Mouse (Mus musculus): ENCODE results near the gene Mgmt.

The Mgmt gene

DNA sequence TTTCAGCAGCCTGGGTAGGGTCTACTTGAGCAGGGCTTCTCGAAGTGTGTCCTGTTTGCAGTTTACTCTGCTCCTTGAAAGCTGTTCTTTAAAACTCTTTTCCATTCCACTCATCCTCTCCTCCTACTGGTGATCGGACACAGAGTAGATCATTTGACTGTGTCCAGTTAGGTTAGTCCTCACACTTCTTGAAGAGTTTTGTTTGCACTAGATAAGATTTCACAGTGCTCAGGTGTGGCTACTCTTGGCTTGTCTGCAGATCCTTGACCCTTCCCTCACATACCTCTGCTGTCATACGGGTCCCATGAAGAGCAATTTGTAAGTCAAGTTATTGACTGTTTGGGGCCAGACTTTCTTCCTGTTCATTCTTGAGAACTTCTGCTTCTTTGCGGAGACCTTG is 221.8 kb downstream of the Mgmt start:
- DNase-seq (ENCODE audit: low read depth, low spot score): no peak

DNA sequence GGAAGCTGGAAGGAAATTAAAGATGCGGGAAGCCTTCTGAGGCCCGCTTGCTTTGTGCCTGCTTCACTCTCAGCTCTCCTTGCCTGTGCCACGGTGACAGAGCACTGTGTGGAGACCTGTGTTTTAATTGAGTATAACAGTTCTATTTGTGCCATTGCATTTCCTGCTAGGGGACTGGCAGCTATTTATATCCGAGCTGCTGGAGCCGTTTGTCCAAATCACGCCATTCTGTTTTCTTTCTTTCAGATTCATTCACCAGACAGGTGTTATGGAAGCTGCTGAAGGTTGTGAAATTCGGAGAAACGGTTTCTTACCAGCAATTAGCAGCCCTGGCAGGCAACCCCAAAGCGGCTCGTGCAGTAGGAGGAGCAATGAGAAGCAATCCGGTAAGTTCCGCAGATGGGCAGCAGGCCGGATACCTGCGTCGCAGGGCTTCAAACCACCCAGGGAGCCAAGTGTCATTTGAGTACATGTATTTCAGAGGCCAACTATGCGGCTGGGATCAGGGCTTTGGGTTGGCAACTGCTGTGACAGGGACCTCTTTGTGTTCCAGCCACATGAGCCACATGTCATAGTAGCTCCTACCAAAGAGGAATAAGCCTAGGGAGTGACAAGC is 226.9 kb downstream of the Mgmt start:
- DNase-seq (ENCODE audit: low read depth, low spot score): no peak

DNA sequence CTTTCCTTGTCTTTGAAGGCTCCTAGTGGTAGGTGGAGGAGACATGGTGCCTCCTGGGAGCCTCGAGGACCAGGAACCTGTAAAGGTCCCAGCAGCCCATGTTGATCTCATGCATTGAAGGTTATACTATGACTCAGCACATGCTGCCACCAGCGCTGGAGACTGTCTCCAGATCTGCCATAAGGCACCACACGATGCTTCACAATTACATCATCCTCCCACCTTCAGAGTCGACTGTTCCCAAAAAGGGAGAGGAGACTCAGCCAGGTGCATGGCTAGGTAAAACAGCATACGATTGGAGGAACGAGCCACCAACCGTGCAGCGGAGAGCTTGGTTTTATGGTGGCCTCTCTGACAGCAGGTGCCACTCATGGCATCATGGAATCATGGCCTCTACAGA is 234.3 kb downstream of the Mgmt start:
- no peak for DNase-seq (ENCODE audit: low read depth, low spot score)

DNA sequence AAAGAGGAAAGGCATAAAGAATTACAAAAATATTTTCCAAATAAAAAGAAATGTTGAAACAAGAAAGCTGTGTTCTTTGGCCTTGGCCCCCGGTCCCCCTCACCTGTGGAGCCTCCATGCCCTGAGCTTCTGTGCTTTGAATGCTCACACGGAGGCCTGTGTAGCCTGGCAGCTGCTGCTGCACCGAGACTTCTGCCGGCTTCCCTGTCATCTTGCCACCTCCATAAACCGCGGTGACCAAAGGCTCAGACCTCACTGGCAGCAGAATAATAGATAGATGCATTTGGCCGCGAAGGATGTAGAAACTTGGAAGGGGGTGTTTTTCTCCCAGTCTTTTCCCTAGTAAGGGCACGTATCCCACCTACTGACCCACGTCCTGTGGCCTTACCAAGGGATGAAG is 235.8 kb downstream of the Mgmt start:
- no peak for DNase-seq (ENCODE audit: low read depth, low spot score)

DNA sequence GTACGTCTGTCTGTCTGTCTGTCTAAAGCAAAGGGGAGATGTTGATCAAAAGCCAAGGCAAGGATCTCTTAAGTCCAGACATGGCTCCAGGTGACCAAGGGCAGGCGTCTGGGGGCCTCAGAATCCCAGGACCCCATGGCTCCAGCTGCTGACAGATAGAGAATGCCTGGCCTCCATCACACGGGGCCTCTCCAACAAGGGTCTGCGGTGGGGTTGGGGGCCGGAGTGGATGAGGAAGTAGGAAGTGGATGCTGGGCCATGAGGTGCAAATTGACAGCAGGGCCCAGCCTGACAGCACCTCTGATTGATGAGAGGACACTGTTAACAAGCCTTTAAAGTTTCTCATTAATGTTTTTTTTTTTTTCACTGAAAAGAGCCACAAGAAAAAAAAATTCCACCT is 237.5 kb downstream of the Mgmt start:
- no peak for DNase-seq (ENCODE audit: low read depth, low spot score)

DNA sequence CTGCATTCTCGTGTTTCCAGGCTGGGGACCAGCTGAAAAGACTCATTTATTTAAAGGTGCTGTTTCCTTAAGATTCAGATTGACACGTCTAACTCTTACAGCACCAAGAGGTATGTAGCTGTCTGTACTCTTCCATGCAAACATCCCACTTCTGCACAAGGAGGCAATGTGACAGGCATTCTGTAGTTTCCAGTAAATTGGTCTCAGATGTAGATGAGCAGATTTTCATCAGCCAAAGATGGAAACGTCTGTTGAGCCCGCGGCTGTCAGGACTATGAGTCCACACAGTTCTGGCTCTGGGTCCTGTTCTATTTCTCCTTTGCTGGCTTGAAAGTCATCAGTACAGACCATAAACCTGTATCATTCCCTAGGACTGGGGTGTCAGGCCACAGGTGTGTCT is 243.7 kb downstream of the Mgmt start:
- no peak for DNase-seq (ENCODE audit: low read depth, low spot score)

DNA sequence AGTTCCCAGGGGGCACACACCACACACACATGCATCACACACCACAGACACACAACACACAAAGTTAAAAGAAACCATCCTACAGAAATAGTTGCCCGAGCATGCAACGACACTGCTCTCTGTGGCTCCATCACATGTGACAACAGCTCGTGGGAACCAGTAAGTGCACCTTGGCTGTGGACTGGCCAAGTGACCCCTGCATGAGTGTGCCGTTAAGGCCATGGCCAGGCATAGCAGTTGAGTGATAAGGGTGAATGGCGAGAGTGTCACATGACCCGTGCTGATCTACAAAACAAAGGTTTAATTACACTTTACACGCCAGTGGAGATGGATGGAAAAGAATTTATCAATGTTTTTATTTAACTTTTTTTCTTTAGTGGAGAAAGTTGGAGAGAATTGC is 245.9 kb downstream of the Mgmt start:
- DNase-seq (ENCODE audit: low read depth, low spot score): no peak

DNA sequence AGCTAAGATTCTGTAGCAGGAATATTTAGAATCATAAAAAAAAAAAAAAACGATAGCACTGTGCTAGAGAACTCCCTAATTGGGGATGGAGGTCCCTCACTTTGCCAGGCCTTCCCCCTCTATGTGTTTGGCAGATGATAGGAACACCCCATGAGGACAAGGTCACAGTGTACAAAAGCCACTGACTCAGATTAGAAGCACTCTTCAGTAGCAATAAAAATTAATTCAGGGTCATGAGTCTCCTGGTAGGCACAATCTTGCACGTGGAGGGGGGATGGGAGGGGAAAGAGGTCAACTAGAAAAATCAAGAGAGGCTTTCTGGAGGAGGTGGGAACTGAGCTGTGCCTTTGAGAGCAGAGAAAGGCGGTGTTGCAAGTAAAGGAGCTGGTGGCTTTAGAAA is 247.0 kb downstream of the Mgmt start:
- no peak for DNase-seq (ENCODE audit: low read depth, low spot score)

DNA sequence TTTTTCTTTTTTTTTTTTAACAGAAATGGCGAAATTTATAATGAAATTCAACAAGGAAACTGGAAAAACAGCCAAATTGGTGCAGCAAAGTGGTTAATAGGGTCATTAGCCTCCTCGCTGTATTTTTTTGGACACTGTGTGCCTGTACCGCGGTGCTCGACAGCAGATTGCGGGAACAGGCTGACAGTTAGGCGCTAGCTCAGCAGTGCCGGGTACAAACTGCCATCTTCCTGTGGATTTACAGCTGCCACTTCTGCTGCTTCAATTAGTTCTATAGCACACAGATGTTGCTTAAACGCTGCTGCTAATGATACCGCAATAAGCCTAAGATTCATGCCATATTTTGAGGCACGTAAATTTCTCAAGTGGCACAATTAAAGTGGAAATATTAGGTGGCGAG is 252.7 kb downstream of the Mgmt start:
- no peak for DNase-seq (ENCODE audit: low read depth, low spot score)

DNA sequence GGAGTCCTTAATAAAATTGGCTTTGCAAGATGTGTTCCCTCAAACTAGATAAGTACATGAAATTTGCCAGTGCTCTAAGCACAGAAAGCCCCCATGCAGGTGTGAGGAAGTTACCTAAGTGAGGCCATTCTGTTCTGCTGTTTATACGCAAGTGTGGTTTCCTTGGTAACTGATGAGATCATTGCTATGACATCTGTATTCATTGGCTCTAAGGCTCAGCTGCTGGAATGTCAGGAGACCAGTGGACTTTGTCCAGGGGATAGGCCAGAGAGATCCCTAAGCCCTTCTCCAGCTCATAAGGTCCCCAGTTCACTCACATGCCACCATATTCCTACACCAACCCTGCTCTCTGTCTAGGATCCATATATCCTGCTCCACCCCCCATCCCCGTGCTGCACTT is 257.4 kb downstream of the Mgmt start:
- no peak for DNase-seq (ENCODE audit: low read depth, low spot score)

DNA sequence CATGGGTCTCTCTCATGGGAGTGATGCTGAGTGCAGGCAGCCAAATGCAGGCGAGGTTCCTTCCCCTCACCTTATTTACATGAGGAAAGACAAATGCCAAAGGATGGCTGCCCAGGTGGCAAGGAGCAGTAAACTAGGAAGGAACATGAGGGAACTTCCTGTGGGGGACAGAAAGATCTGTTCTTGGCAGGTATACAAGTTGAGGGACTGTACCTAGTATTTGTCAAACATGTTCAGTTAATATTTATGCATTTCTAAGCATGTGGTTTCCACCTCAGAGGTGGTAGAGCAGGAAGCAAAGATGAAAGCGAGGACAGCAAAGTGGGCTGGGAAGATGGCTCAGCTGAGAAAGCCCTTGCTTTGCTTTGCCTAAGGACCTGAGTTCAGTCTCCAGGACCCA is 260.2 kb downstream of the Mgmt start:
- DNase-seq (ENCODE audit: low read depth, low spot score): no peak

DNA sequence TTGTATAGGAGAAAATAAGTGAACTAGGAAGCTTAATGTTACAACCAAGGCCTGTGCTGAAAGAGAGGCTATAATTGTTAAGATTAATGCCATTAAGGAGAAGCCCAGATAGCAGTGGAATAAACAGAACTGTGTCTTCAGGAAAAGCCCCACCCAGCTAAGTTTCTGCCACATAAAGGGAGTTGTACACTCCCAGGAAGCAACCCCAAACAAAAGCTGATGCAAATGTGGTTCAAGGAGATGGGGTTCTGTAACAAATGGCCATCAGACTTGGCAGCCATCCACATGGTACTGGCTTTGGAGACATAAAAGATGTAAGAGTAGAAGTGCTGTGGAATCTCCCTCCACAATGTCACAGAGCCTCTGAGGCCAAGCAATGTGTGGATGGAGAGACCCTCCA is 264.7 kb downstream of the Mgmt start:
- DNase-seq (ENCODE audit: low read depth, low spot score): no peak

DNA sequence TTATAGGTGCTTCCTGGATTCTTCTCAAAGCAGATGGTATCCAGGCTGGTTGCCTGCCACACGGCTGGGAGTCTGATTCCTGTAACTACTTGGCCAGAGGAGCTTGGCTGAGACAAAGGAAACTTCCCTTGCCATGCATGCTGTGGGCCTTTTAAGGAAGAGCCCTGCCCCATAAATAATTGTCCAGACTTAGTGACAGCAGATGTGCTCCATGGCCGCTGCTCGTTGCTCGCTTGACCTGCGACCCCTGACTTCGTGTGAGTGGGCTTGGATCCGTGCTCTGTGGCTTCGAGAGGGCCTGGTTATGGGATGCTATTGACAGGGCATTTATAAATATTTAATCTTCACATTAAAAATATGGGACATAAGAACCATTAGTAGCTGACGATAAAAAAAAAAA is 277.9 kb downstream of the Mgmt start:
- DNase-seq (ENCODE audit: low read depth, low spot score): no peak
